Mouse (Mus musculus): ENCODE measurements at regions not wholly inside any gene's neighbourhood (a gene's known extent, or its start where the extent isn't known, plus 50 kb on each side); places are given as distances from the start of the nearest gene placed in this dataset.

GRCm38 (mm10) chr1:77280373-77281038, 234.4 kb downstream of the Epha4 start:
- no peak for TF ChIP-seq CTCF (IDR thresholded peaks at IDR 0.05; ENCODE audit: extremely low read depth, insufficient read depth, low read length)
- TF ChIP-seq POLR2A (IDR thresholded peaks at IDR 0.05; ENCODE audit: extremely low read depth, insufficient read depth, low read length), result no peak
